Mouse (Mus musculus) liver, embryonic 14.5 days (tissue): ENCODE measurements at regions not wholly inside any gene's neighbourhood (a gene's known extent, or its start where the extent isn't known, plus 50 kb on each side); places are given as distances from the start of the nearest gene placed in this dataset.

Source experiments
- ATAC-seq: fragments of 200-750 bp; cut with Nextera tagmentation; 2 replicates; pipeline ENCODE4 v1.8.0; 2017; ENCODE audit warnings: moderate number of reproducible peaks, mild to moderate bottlenecking, moderate library complexity; ENCODE audit not compliant: insufficient read depth
- DNase-seq, 3 experiments: peaks; one replicate each; pipeline ENCODE4 v3.0.0-alpha.2; 2012 to 2013; ENCODE audit warnings: low read depth in 3 of 3, low spot score in 3 of 3
- H3K27ac ChIP-seq: fragments of 300-500 bp; sonication (generic); 2 replicates; pipeline ENCODE4 v1.5.1; 2014; ENCODE audit warnings: moderate library complexity, mild to moderate bottlenecking, control low read depth, inconsistent platforms
- H3K27me3 ChIP-seq: fragments of 300-500 bp; sonication (generic); 2 replicates; pipeline ENCODE4 v1.6.1; 2014; ENCODE audit warnings: mild to moderate bottlenecking, low read length, moderate library complexity; ENCODE audit not compliant: control insufficient read depth, insufficient read depth
- H3K36me3 ChIP-seq: fragments of 300-500 bp; sonication (generic); replicated peaks from 2 replicates; pipeline ENCODE4 v1.6.1; 2014; ENCODE audit warnings: low read depth; ENCODE audit not compliant: control insufficient read depth, insufficient read depth
- H3K4me1 ChIP-seq, 2 experiments: fragments of 200-500 bp in 1 of 2; fragments of 300-500 bp in 1 of 2; sonication (generic) in 1 of 2; replicated peaks; 2 replicates each; pipeline ENCODE4 v1.6.1; 2012 to 2014; ENCODE audit warnings: antibody characterized with exemption in 1 of 2, inconsistent platforms in 1 of 2, low read length in 1 of 2; ENCODE audit not compliant: control insufficient read depth in 2 of 2, insufficient read depth in 2 of 2
- H3K4me2 ChIP-seq: fragments of 300-500 bp; sonication (generic); 2 replicates; pipeline ENCODE4 v1.6.1; 2014; ENCODE audit warnings: low read depth, mild to moderate bottlenecking, control low read depth, moderate library complexity
- H3K4me3 ChIP-seq, 2 experiments: fragments of 200-500 bp in 1 of 2; fragments of 300-500 bp in 1 of 2; sonication (generic) in 1 of 2; 2 replicates each; pipeline ENCODE4 v1.5.1; 2012 to 2014; ENCODE audit warnings: low read depth in 2 of 2, low read length in 2 of 2, mild to moderate bottlenecking in 2 of 2, control low read depth in 1 of 2, inconsistent platforms in 1 of 2, moderate library complexity in 1 of 2; ENCODE audit not compliant: insufficient read depth in 1 of 2
- H3K9ac ChIP-seq: fragments of 300-500 bp; sonication (generic); replicated peaks from 2 replicates; pipeline ENCODE4 v1.6.1; 2014; ENCODE audit warnings: mild to moderate bottlenecking, control low read depth, moderate library complexity
- H3K9me3 ChIP-seq: fragments of 300-500 bp; sonication (generic); 2 replicates; pipeline ENCODE4 v1.6.1; 2016; ENCODE audit warnings: low read length, mixed read lengths; ENCODE audit not compliant: control insufficient read depth
- CTCF ChIP-seq: IDR thresholded peaks from 2 replicates; pipeline ENCODE4 v1.5.1; 2016; ENCODE audit warnings: antibody characterized with exemption, low read depth, control low read depth
- EP300 ChIP-seq: IDR thresholded peaks from 2 replicates; pipeline ENCODE4 v1.6.1; 2016; ENCODE audit warnings: antibody characterized with exemption, low read depth
- WGBS: fragments of 180-500 bp; shearing (Covaris S2); extraction: QIAGEN DNeasy Blood & Tissue Kit; methylation state at CpG from one replicate; pipeline ENCODE4 v1.1.7; 2014; ENCODE audit not compliant: insufficient replicate concordance; 5-methylcytosine and 5-hydroxymethylcytosine counted together

DNA sequence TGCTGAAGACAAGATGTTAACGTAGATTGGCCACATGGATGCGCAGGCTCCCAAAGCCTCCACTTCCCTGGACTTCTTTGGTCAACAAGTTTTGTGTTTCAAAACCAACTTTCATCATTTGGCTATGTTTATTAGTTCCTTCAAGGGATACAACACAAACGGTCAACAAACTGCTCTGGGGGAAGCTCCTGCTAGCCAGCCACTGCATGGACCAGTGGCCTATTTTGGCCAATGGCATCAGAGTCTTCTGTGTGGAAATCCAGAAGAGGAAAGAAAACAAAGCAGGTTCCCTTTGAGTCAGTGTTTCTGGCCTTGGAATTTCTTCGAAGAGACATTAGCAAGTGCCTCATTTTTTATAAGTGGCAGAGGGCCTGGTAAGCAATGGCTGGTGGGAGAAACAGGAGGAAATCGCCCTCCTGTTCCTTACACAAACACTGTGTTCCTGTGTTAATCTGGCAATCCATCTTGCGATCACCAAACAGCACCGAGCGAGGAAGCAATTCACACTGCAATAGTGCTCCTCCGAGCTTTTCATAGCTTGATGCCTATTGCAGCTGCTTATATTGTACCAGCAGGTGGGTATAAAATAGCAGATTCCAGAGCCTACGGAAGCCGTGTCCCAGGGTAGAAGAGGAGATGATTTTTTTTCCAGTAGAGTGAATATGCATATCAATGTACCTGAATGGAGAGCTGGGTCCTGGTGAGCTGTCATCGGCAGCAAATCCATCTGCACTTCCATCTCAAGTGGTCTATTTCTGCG lies 651.0 kb downstream of the Diaph3 start:
- TF ChIP-seq EP300 (no peak), CTCF (no peak)
- Histone ChIP-seq H3K27me3 (no peaks in the 10 kb centered on the region), H3K36me3 (no peaks in the 10 kb centered on the region), H3K4me1 (no peaks in the 10 kb centered on the region), H3K4me3 (no peak overlapping the region), H3K27ac (no peak overlapping the region), H3K9me3 (no peaks in the 10 kb centered on the region), H3K9ac (no peak overlapping the region), H3K4me2 (no peak overlapping the region)
- DNase-seq: no peak
- WGBS: 45% methylated on average over 13 of the region's 13 CpGs
- no peak for ATAC-seq

DNA sequence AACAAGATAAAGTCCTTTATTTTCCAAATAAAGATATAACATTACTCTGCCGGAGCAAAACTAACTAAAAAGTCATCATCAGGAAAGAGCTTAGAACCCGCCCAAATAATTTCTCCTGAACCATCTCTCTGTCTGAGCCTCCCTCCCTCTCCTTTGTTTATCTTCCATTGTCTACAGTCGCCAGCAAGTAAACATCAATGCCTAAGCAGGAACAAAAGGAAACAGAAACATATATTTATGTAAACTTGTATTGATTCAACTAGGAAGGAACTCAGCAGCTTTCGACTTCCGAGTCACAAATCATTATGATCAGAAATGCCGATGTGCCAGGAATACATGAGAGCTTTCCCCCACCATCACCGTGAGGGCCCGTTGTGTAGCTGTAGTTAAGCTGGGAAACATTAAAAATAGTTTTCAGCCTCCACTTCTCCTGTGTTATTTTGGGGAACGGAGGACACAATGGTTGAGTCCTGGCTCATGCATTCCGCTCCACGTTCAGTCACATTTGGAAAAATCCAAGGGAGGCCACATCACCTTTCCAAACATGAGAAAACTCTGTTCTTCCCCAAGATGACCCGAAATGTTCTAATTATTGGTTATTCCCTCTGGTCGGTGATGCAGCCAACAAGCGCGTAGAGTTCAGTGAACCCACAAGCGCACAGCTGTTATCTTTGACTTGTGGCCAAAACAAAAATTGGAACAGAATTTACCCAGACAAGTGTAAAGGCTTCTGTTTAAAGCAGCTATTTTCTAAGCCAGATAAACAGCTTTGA lies 651.8 kb downstream of the Diaph3 start:
- no peaks in the 10 kb centered on the region for H3K9me3 ChIP-seq
- TF ChIP-seq EP300 (no peak), CTCF (no peak)
- WGBS: 62% methylated on average over 16 of the region's 16 CpGs
- ATAC-seq: no peak
- no peaks in the 10 kb centered on the region for H3K4me1 ChIP-seq
- no peak overlapping the region for H3K4me3 ChIP-seq
- no peak overlapping the region for H3K27ac ChIP-seq
- no peaks in the 10 kb centered on the region for H3K27me3 ChIP-seq
- H3K4me2 ChIP-seq: no peak overlapping the region
- H3K36me3 ChIP-seq: no peaks in the 10 kb centered on the region
- no peak overlapping the region for H3K9ac ChIP-seq
- no peak for DNase-seq

GRCm38 (mm10) chr14:86487285-86487897 lies 653.6 kb downstream of the Diaph3 start:
- H3K27me3 ChIP-seq: no peaks in the 10 kb centered on the region
- ATAC-seq: no peak
- no peaks in the 10 kb centered on the region for H3K9me3 ChIP-seq
- H3K4me2 ChIP-seq: no peak overlapping the region
- no peak overlapping the region for H3K4me3 ChIP-seq
- no peak overlapping the region for H3K27ac ChIP-seq
- no peaks in the 10 kb centered on the region for H3K36me3 ChIP-seq
- no peak overlapping the region for H3K9ac ChIP-seq
- no peak for DNase-seq
- WGBS: 39% methylated on average over 8 of the region's 8 CpGs
- TF ChIP-seq EP300: no peak
- TF ChIP-seq CTCF: no peak
- no peaks in the 10 kb centered on the region for H3K4me1 ChIP-seq

DNA sequence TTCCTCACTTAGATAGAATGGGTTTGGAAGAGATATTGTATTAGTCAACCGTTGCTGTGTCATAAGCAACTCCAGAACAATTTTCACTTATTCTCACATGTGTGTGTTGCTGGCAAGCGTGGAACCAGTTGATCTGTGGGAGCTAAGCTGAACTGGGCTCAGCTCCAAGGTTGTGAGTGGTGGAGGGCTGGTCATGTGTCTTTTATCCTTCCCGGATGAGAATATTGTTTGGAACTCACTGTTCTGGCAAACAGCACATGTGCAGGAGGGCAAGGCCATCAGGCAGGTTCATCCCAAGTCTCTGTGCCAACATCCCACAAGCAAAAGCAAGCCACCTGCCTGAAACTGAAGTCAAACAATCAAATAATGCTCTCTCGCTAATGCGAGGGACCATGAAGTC lies 656.8 kb downstream of the Diaph3 start:
- H3K36me3 ChIP-seq: no peaks in the 10 kb centered on the region
- WGBS: 67% methylated on average over 5 of the region's 5 CpGs
- H3K9me3 ChIP-seq: no peaks in the 10 kb centered on the region
- H3K27me3 ChIP-seq: no peaks in the 10 kb centered on the region
- H3K4me1 ChIP-seq: no peaks in the 10 kb centered on the region
- TF ChIP-seq EP300: no peak
- no peak overlapping the region for H3K4me2 ChIP-seq
- no peak for ATAC-seq
- no peak overlapping the region for H3K4me3 ChIP-seq
- DNase-seq: no peak
- no peak overlapping the region for H3K27ac ChIP-seq
- H3K9ac ChIP-seq: no peak overlapping the region

- Histone ChIP-seq H3K4me2 (no peak overlapping the region), H3K4me1 (0 out of 4 replicates have a peak, but pooled peaks cover 0 to 3% of the 10 kb centered on the region in 2 experiments), H3K4me3 (no peak overlapping the region), H3K9me3 (no peaks in the 10 kb centered on the region), H3K36me3 (no peaks in the 10 kb centered on the region), H3K27me3 (no peaks in the 10 kb centered on the region), H3K27ac (no peak overlapping the region), H3K9ac (no peak overlapping the region)
- no peak for ATAC-seq
- no peak for TF ChIP-seq EP300
- no peak for TF ChIP-seq CTCF
- WGBS: 59% methylated on average over 1 of the region's 1 CpGs
- DNase-seq: no peak
Measured at GRCm38 (mm10) chr14:86473604-86474003, 667.4 kb downstream of the Diaph3 start.
